Mouse (Mus musculus) liver, embryonic 15.5 days (tissue): Measurements from ENCODE around the gene Klhdc4. TPM values are rescaled to one million over a fixed set of nuclear protein-coding genes. Genes with fewer than 3 reads are reported as not detected.

Source experiments
- ATAC-seq: fragments of 200-750 bp; cut with Nextera tagmentation; 2 replicates; pipeline ENCODE4 v1.8.0; 2017; ENCODE audit warnings: moderate number of reproducible peaks, mild to moderate bottlenecking, moderate library complexity; ENCODE audit not compliant: insufficient read depth
- H3K27ac ChIP-seq: fragments of 300-500 bp; sonication (generic); replicated peaks from 2 replicates; pipeline ENCODE4 v1.5.1; 2015; ENCODE audit warnings: mild to moderate bottlenecking, inconsistent platforms
- H3K27me3 ChIP-seq: fragments of 300-500 bp; sonication (generic); 2 replicates; pipeline ENCODE4 v1.6.1; 2015; ENCODE audit warnings: mild to moderate bottlenecking, inconsistent platforms
- H3K36me3 ChIP-seq: fragments of 300-500 bp; sonication (generic); replicated peaks from 2 replicates; pipeline ENCODE4 v1.6.1; 2015; ENCODE audit warnings: moderate library complexity, mild to moderate bottlenecking, inconsistent platforms
- H3K4me1 ChIP-seq: fragments of 300-500 bp; sonication (generic); replicated peaks from 2 replicates; pipeline ENCODE4 v1.6.1; 2015; ENCODE audit warnings: inconsistent platforms
- H3K4me2 ChIP-seq: fragments of 300-500 bp; sonication (generic); 2 replicates; pipeline ENCODE4 v1.6.1; 2015; ENCODE audit warnings: moderate library complexity, mild to moderate bottlenecking, inconsistent platforms
- H3K4me3 ChIP-seq: fragments of 300-500 bp; sonication (generic); replicated peaks from 2 replicates; pipeline ENCODE4 v1.5.1; 2015; ENCODE audit warnings: mild to moderate bottlenecking, inconsistent platforms
- H3K9ac ChIP-seq: fragments of 300-500 bp; sonication (generic); 2 replicates; pipeline ENCODE4 v1.6.1; 2015; ENCODE audit warnings: moderate library complexity, mild to moderate bottlenecking, inconsistent platforms
- H3K9me3 ChIP-seq: fragments of 300-500 bp; sonication (generic); replicated peaks from 2 replicates; pipeline ENCODE4 v1.6.1; 2016; ENCODE audit warnings: inconsistent platforms
- WGBS: fragments of 180-500 bp; shearing (Covaris S2); methylation state at CpG from one replicate; pipeline ENCODE4 v1.1.7; 2015; ENCODE audit warnings: mixed read lengths; ENCODE audit not compliant: insufficient replicate concordance; 5-methylcytosine and 5-hydroxymethylcytosine counted together
- polyA plus RNA-seq: library from polyadenylated mRNA; unstranded; fragments of >200 nt; fragmentation: Nextera tagmentation; extraction: Ambion mirVana; gene quantifications from 2 replicates; pipeline ENCODE4 v1.2.1, GENCODE M21; 2015

Gene Klhdc4
- polyA plus RNA-seq, 1 experiment from 2014 or later = 16.8 TPM

- WGBS = 63% methylated on average over 9 of the region's 9 CpGs
- no peak for ATAC-seq
Observed at GRCm38 (mm10) chr8:121749501-121749900, 79.9 kb downstream of the Klhdc4 start.

More at GRCm38 (mm10) chr8:121749501-121749900, 79.9 kb downstream of the Klhdc4 start:
- H3K36me3 ChIP-seq = no peaks in the 10 kb centered on the region
- H3K27ac ChIP-seq = no peak overlapping the region
- no peak overlapping the region for H3K9ac ChIP-seq
- H3K4me3 ChIP-seq = no peak overlapping the region
- no peaks in the 10 kb centered on the region for H3K9me3 ChIP-seq
- no peaks in the 10 kb centered on the region for H3K4me1 ChIP-seq
- no peak overlapping the region for H3K4me2 ChIP-seq
- peaks cover 15% of the 10 kb centered on the region for H3K27me3 ChIP-seq

Other genes with a start within 250 kb of the Klhdc4 start
- 136 and 139 TPM in 2 replicates for gene Map1lc3b, start 239.2 kb downstream of the Klhdc4 start, polyA plus RNA-seq
- 0.89 and 1.6 TPM in 2 replicates for gene Zcchc14, start 176.7 kb downstream of the Klhdc4 start, polyA plus RNA-seq
- 0.07 and 0.16 TPM in 2 replicates for gene Jph3, start 99.9 kb downstream of the Klhdc4 start, polyA plus RNA-seq
- 38.2 and 42.4 TPM in 2 replicates for gene Slc7a5, start 78.1 kb upstream of the Klhdc4 start, polyA plus RNA-seq
- 3.2 and 4.5 TPM in 2 replicates for gene Car5a, start 115.3 kb upstream of the Klhdc4 start, polyA plus RNA-seq
- 15.2 and 20.6 TPM in 2 replicates for gene Banp, start 120.2 kb upstream of the Klhdc4 start, polyA plus RNA-seq